Mouse (Mus musculus): Measurements from ENCODE around the gene Elp4.

GRCm38 (mm10) chr2:105689771-105690639 lies 214.4 kb downstream of the Elp4 start:
- TF ChIP-seq CTCF (IDR thresholded peaks at IDR 0.05; ENCODE audit: control insufficient read depth, insufficient read depth, insufficient replicate concordance, low read depth, low read length) (no peak), POLR2A (IDR thresholded peaks at IDR 0.05; ENCODE audit: control insufficient read depth, low read depth, low read length) (no peak)
